Mouse (Mus musculus) spleen, embryonic (tissue): Measurements from ENCODE around the gene Scube3.

ENCODE experiments used
- CTCF ChIA-PET: fragments of 350-600 bp; sonication (Branson Sonifier 250); formaldehyde crosslinking; loops from one replicate; lab custom pipeline; 2022; lab: Charles Lee

Gene Scube3

DNA sequence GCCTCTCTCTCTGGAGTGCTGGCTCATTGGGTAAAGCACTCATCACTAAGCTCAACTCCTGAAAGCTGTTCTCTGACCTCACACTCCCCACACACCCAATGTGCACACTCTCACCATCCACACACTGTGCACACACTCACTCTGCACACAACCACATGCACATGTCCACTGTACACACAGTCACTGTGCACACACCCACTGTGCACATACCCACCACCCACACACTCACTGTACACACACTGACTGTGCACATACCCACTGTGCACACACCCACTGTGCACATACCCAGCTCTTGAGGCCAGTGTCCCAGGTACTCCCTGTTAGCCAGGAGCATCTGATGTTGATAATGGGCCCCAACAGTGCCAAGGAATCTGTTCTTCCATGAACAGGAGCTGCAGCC lies 10.8 kb upstream of the Scube3 start:
- CTCF ChIA-PET, result interaction anchor here (0.5 to 0.6 kb wide), 2 partner anchors 69 to 167 kb away, joined by 5 to 11 read pairs; no protein-coding TSS in a partner anchor

DNA sequence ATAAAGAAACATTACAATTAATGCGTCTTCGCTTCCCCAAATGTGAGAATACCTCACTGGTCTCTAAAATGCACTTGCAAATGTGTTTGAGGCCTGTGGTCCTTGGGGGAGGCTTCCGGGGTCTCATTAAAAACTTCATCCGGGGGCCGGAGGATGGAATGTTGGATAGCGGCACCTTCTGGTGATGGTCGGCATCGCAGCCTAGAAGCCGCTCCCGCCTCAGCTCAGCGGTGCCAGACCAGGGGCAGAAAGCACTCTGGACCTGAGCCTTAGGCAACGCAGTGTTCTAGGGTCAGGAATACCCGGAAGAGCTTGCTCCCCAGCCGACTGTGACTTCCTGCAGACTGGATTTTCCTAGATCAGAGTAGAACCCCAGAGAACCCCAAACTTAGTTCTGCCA lies 8.7 kb upstream of the Scube3 start:
- CTCF ChIA-PET, result interaction anchor here (0.6 kb wide), 1 partner anchor 1391 kb away, joined by 3 read pairs; no protein-coding TSS in a partner anchor

DNA sequence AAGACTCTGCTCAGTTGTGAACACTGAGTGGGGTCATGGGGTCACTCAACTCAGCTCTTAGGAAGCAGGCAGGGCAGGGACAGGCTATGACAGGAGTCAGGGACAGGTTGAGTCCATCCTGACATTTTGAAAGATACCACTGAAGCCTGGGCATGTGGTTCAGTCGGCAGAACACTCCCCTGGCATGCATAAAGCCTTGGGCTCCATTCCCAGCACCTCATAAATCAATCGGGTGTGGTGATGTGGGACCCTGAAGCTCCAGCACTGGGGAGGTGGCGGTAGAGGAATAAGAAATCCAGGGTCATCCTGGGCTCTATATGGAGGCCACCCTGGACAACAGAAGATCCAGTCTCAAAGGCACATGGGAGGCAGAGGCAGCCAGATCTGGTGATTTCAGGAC lies 6.4 kb upstream of the Scube3 start:
- CTCF ChIA-PET, result interaction anchor here (0.6 kb wide), 1 partner anchor 52 kb away, joined by 3 read pairs; no protein-coding TSS in a partner anchor

DNA sequence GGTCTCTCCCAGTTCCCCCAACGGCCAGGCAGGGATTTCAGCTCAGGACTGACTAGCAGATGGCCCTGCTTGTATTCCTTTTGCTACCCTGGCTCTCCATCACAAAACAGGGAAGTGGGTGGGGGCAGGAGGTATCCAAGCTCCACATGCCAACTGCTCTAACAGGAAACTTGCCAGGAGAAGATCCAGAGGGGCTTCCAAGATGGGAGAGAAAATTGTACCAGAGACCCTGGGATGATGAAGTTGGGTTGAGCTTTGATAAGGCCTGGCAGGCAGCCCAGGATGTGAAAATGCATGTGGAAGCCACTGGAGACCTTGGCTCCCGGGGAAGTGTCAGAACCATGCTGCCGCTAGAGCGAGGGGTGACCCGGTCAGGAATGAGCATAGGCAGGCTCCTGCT lies 5.7 kb upstream of the Scube3 start:
- CTCF ChIA-PET, result no interaction called here

DNA sequence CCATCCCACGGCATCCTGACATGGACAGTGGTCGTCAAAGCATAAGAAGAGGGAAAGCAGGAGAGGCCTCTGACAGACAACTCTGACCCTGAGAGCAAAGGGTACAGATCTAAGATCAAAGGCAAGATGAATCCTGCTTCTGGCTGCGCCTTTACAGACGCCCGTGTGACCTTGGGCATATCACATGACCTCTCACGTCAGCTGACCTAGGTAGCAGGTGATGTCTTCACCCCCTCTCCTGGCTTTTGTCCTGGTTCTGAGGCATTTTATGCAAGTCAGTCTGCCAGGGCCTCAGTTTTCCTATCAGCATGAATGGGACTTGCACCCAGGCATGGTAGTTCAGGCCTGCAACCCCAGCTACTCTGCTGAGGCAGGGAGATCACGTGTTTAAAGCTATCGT lies 3.9 kb upstream of the Scube3 start:
- CTCF ChIA-PET, result no interaction called here

DNA sequence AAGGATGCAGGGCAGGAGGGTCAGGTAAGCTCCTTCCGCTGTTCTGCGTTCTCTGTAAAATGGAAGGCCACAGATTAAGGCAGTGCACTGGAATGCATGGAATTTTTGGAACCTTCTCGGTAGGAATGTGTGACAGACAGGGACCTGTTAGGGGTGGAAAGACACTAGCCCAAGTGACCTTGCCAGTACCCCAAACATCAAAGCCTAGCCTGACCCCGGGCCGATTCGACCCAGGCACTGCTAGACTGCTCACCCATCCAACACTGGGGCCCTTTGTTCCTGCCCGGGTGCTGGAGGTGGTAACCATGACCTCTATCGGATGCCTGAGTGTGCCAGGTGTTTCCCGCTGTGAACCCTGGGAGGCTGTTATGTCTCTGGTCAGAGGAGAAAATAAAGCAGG lies 3.3 kb upstream of the Scube3 start:
- CTCF ChIA-PET, result no interaction called here

DNA sequence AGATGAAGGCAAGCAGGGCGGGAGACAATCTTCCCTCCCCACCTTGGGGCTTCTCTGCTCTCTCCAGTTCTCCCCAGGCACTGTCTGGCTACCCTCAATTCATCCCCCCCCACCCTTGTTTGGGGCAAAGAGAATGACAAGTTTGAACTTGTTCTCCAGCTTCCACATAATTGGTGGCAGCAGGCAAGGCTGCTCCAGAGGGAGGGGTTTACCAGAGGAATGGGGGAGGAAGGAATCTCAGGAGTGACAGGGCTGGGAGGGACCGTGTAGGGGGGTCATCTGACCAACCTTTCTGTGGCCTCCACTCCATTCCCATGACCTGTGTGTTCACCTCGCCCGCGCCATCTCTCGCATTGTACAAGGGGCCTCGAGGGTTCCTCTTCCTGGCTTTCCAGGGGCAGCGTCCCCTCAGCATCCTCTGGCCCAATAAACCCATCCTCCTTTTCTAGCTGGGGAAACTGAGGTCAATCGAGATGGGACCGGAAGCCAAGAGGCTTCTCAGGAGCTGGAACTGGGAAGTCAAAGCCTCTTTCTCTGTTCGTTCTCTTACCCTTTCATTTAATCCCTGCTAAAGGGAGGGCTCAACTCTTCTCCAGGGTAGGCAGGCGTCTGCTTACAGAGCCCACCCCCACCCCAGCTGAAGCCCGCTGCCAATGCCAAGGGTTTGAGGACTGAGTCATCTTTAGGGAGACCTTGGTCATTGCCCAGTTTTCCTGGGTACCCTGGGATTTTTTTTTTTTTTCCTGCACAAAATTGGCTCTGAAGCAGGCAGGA lies 1.3 kb upstream of the Scube3 start:
- CTCF ChIA-PET, result no interaction called here

DNA sequence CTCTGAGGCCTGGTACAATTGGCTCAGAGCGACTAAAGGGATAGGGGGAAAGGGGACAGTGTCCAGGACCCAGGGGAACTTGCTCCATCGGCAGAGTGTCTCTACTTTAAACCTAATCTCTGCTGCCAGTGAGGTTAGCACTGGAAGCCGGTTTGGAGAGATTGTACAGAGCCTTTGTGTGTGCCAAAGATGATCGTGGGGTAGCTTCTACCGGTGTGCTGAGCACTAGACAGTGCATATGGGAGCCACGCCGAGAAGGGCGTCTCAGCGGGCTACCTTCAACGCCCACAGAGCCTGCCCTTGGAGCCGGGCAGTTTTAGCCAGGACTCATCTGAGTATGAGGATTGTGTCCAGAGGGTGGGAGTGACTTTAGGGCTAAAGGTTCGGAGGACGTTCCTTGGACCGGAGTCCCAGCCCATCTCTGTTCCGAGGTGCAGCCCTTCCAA lies 713 bp upstream of the Scube3 start:
- CTCF ChIA-PET, result no interaction called here

DNA sequence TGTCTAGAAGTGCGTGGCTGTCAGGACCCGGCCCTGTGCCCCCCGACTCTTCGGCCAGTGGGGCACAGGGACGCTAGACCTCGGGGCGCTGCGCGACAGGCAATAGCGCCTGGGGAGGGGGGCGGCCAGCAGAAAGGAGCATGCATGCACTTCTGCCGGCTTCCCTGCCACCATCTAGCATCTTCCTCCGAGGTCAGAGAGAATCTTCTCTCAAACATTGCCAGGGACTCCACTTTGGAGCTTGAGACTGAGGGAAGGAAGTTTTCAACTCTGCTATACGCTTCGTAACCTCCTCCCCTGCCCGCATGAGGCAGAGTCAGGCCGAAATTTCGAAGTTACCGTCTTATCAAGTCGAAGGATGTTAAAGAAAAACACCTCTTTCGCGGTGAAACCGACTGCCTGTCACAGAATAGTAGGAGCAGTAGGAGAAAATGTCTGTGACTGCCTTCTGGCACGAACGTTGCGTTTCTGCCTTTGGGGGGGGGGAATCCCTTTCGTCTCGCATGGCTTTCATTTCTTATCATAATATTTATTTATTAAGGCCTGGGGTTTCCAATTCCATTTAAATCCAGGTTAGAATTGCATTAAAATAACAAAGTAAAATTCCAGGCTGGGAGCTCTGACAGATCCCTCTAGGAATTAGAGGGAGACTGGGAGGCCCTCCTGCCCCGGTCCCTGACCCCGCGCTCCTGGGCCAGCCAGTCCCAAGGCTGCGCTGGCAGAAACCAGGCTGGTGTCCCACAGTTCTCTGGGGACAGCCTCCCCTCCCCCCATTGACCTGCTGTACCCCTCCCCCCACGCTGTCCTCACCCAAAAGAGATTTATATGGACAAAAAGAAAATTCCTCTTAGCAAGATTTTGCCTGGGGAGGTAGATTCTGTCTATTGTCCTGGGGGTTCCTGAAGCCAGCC lies 1.0 kb downstream of the Scube3 start:
- CTCF ChIA-PET, result interaction anchor here (0.7 kb wide), 1 partner anchor 422 kb away, joined by 3 read pairs; no protein-coding TSS in a partner anchor

DNA sequence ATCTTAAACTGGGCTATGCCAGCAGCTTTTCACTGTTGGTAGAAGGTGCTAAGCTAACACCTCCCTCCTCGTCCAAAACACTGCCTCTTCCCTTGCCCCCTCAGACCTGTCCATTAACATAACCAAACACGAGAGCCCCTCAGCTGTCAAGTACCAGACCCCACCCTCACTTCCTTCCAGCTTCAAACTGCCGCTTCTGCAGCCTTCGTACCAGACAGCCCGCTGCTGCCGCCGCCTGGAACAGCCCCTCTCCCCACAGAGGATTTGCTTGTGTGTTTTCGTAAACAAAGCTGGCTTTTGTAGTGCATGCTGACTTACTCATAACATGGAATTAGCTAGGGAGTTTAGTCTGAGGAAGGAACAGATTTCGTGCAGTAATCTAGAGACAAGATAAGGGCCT lies 1.8 kb downstream of the Scube3 start:
- CTCF ChIA-PET, result interaction anchor here (0.7 kb wide), 1 partner anchor 423 kb away, joined by 3 read pairs; no protein-coding TSS in a partner anchor

DNA sequence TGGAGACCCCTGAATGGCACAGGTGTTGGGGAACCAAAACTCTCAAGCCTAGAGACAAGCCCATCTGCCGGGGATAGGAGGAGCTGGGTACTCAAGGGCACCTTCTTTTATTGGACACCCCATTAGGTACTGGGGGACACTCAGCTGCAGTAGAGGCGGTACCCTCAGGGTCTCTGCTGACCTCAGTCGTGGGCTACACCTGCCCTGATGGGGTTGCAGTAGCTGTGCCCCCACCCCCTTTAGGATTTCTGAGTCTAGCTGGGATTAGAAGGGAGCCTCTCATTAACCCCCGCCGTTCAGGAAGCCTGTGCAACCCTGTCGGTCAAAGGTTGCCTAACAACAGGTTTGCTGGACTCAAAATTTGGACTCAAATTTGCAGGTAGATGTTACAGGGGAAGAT lies 2.3 kb downstream of the Scube3 start:
- CTCF ChIA-PET, result no interaction called here

DNA sequence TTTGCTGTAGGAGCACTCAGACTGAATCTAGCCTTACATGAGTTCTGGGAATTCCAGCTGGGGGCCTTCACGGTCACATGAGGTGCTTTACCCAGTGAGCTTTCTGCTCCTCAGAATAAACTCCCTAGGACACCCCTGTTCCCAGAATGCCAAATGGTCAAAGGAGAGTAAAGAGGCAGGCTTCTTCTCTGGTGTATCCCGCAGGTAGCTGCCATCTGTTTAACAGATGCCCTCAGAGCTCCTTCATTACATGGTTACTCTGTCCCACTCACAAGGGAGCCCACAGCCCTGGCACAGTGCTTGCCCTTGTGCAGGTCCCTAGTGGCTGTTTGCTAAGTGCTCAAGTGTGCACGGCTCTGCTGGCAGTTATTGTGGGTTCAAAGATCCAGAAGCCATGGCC lies 6.3 kb downstream of the Scube3 start:
- CTCF ChIA-PET, result no interaction called here

DNA sequence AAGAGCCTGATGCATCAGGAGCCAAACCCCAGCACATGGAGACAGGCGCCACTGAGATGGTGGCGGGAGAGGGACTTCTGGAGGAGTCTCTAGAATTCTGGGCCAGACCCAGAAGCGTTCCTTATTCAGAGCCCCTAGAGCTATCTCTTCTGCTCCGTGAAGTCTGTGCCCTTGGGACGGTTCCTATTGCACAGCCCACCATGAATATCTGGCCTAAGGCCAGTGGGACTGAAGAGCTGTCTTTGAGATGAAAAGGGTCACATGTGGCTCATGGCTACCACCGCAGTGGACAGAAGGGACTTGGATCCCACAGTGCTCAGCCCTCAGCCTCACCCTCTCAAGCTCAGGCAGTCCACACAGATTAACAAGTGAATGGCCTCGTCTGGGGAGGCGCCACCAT lies 7.8 kb downstream of the Scube3 start:
- CTCF ChIA-PET, result no interaction called here

DNA sequence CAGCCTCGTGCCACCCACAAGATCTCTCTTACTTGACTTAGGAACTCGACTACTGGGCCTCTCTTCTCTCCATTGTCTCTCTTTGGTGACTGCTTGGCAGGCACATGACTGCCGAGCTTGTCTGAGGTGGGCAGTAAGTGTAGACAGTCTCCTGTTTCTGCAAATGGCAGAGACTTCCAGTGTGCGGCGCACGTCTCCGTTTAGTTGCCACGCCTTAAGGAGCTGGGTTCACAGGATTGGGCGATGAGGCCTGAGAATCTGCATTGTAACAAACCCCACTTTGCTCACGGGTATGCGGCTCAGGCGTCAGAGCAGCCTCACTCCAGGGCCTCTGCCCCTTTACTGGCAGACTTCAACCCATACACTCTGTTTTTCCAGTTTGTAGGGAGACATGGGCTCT lies 8.5 kb downstream of the Scube3 start:
- CTCF ChIA-PET, result no interaction called here

DNA sequence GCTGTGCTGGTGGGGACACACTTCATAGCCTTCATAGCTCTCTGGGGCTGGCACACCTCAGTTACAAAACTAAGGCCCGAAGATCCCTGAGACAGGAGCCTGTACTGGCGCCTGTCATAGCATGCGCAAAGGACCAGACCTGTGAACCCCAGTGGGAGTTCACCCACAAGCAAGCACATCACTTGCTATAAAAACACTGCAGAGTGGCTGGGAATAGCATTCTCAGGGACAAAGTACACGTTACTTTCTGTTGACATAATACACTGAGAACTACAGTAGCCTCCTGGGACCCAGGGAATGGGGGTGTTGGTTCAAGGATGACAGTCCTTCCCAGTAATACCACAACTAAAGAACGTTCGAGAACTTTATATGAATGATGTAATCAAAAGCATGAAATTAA lies 11.2 kb downstream of the Scube3 start:
- CTCF ChIA-PET, result no interaction called here

DNA sequence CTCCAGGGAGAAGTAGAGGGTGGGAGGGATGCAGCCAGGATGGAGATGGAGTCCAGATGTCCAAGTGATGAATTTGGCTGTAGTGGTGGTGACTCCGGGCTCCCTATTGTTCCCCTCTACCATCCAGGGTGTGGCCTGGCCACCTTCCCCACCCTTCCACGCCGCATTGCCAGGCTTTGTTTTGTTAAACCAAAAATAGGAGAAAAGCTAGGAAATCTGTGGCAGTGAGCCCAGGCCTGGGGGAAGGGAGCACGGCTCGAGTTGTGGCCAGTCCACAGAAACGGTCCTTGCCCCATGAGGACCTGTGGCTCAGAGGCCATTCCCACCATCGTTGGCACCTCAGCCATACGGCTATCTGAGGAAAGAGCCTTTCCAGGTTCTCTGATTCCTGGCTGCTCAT lies 13.0 kb downstream of the Scube3 start:
- CTCF ChIA-PET, result no interaction called here

DNA sequence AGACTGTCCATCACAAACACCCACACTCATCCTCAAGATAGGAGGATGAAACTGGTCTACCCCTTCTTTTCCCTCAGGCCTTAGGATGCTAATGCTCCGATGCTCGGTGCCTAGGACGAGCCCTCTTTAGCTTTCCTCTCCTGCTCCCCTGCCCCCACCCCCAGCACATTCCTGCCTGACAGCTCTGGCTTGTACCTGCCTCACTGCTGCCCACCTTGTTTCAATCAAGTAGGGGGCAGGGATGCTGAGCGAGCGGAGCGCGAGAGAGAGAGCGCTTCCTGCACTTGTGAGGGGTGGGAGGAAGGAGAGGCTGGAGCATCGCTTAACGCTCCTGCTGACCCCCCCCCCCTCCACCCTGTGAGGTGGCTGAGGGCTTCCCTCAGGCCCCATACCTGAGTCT lies 18.4 kb downstream of the Scube3 start:
- CTCF ChIA-PET, result no interaction called here

DNA sequence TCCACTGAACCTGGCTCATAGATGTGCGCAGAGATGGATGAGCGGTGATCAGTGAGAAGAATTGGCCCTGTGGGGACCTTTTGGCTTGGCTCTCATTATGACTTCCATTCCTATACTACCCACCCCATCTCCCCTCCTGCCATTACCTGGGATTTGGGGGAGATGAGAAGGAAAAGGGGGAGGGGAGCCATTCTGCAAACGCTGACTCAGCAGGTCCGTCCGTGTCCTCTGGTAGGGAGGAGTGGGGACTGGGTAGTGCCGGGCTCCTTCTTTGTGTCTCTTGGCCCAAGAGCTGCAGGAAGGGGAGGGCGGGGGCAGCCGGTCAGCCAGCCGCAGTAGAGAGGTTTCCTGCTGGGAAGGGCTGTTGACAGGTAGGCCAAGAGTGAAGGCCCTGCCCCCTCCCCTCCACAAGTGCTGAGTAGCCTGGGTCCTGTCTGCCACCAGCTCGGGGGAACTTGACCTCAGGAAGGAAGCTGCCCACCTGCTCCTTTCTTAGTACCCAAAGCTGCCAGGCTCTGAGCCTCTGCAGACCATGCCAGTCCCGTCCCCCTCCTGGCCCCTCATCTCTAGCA lies 19.5 kb downstream of the Scube3 start:
- CTCF ChIA-PET, result no interaction called here

DNA sequence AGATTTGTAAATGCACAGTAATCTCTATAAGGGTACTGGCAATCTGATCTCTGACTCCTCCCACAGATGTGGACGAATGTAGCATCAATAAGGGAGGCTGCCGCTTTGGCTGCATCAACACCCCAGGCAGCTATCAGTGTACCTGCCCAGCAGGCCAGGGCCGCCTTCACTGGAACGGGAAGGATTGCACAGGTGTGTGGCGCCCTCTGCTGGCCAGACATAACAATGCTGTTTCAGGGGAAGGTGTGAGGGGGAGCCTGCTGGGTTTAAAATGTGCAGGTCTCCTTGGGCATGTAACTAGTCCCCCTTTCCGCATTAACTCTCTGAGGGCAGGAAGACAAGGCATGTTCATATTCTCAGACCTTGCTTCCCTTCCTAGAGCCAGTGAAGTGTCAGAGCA lies 21.7 kb downstream of the Scube3 start:
- CTCF ChIA-PET, result no interaction called here

DNA sequence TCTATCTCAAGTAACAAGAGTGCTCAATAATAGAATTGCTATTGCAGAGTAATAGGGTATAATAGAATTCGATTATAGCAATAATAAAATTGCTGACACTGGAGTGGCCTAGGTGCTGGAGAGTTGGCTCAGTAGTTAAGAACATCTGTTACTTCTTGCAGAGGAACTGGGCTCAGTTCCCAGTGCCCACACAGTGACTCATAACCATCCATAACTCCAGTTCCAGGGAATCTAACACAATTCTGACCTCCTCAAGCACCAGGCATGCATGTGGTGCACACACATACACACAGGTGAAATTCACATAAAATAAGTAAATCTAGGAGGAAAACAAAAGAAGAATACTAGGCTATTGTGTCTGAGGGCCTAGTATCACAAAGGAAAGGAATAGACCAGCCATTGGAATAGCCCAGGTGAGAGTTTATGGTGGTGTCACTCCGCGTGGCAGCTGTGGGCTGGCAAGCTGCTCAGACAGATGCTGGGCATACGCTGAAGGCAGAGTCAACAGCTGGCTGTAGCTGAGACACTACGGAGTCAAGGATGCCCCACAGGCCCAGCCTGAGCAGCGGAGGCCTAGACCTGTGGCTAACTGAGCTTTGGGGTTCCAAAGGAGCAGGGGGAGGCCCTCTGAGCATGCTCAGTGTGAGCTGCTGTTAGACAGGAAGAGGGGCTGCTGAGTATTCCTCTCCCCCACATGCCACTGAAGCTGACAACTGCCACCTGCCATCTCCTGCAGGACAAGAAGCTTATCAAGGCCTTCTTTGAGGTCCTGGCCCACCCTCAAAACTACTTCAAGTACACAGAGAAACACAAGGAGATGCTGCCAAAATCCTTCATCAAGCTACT lies 28.7 kb downstream of the Scube3 start:
- CTCF ChIA-PET, result interaction anchor here (0.6 kb wide), 1 partner anchor 37 kb away, joined by 3 read pairs; no protein-coding TSS in a partner anchor

DNA sequence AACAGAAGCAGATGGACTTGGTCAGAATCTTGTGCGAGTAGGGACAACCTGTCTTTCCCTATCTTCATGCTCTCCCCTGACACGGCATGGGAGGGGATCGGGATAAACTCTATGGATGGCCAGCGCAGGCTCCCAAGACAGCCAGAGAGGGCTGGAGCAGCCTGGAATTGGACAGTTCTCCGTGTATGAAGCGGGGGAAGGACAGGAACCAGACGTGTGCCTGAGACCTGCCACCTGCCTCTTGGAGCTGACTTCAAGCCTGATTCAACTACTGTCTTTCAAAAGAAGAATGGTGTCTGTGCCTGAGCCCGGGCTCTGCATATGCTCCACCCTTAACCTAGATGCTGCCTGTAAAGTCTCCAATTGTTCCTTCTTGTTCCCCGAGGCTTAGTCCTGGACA lies 30.7 kb downstream of the Scube3 start:
- CTCF ChIA-PET, result no interaction called here
